Mouse (Mus musculus) gastrocnemius, postnatal 14 days (tissue): ENCODE results near the gene Ms4a4c. TPM values are rescaled to one million over a fixed set of nuclear protein-coding genes. Genes with fewer than 3 reads are reported as not detected.
"Not testable (repeated sequence)": the region's sequence is repeated elsewhere in the genome, so short reads cannot be mapped to it uniquely, and the experiment has no call there.

Experiments
- DNase-seq: peaks from one replicate; pipeline ENCODE4 v3.0.0; 2021; ENCODE audit warnings: mixed read lengths
- intact Hi-C: fragments of 180-260 bp; cut with DNase I; formaldehyde crosslinking; loops from one replicate; pipeline ENCODE4 v1.15.1; 2025; ENCODE audit warnings: low total_unique reads
- long read RNA-seq, 2 experiments: library from polyadenylated mRNA; stranded (forward); transcript quantifications; one replicate each; pipeline ENCODE4 v2.0.0; 2021
- total RNA-seq, 2 experiments: library from RNA; stranded (reverse); gene quantifications; 2 replicates each; pipeline ENCODE4 v1.2.3; 2021

Ms4a4c gene
- not detected for total RNA-seq
- long read RNA-seq, experiment 1: 0 reads
- long read RNA-seq, experiment 2: 0 reads

DNA sequence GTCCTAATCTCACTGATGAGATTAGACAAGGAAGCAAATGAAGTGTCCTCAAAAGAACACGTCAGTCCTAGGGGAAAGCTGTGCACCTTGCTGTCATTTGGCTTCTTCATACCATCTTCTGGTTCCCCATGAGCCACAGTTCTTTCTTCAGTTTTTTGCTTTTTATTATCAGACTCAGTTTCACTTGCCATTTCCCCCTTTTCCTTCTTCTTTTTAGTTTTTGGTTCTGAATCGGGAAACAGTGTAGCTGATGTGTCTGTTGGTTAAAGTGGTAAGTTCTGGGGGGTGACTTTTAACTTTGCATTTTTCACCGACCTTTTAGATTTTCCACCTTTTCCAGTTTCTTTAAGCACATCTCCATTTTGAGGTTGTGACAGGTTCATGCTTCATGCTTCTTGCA is at the start of gene Ms4a4c:
TSS of gene Ms4a4c (plus strand) at position 244 of the 400 bp plus-strand sequence.
- intact Hi-C loops: no loop called here

GRCm38 (mm10) chr19:11355730-11356129 is 48.8 kb upstream of the Ms4a4c start:
- intact Hi-C loops: no loop called here
- no peak for DNase-seq

More for the DNA sequence above, at the start of gene Ms4a4c:
- no peak for DNase-seq

DNA sequence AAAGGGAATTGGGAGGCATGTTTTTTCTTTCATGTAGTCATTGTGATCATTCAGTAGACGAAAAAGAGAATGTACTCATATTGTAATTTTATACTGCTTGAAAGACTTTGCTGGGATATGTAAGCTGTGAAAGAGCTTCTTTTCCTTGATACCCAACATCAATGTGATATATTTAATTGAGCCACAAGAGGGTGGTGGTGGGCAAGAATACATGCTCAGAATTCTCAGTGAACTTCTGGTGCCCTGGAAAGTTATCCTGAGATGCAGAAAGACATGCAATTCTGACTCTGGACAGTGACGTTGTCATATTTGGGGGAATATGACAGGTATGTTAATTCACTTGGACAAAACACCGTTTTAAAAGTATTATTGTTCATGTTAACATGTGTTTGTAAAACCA is 44.5 kb upstream of the Ms4a4c start:
- no peak for DNase-seq
- intact Hi-C loops: no loop called here

- intact Hi-C loops: no loop called here
- no peak for DNase-seq
Observed at GRCm38 (mm10) chr19:11362002-11362401, 42.6 kb upstream of the Ms4a4c start.

- no peak for DNase-seq
- intact Hi-C loops: no loop called here
Observed at GRCm38 (mm10) chr19:11368310-11368709, 36.3 kb upstream of the Ms4a4c start.

- intact Hi-C loops: no loop called here
- DNase-seq: no peak
Observed at GRCm38 (mm10) chr19:11371181-11371580, 33.4 kb upstream of the Ms4a4c start.

DNA sequence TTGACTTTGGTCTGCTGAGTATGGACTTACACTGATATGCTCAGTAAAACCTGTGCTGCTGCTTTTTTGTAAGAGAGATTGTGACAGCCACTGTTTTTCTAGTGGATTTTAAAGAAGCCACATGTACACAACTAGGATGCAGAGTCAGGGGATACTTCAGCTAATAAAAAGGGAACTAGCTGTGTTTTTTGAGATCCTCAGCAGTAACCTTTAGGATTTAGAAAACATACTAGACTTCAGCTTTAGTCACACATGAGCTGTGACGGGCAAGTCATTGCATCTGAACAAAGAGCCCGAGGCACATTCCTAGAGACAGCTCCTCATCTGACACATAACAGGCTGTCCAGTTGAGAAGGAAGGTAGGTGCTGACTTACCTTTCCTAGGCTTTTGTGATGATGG is 29.3 kb upstream of the Ms4a4c start, which contains the start of gene Ms4a4a:
TSS of gene Ms4a4a (plus strand) at position 251 of the 400 bp plus-strand sequence.
- intact Hi-C loops: no loop called here
- DNase-seq: no peak

DNA sequence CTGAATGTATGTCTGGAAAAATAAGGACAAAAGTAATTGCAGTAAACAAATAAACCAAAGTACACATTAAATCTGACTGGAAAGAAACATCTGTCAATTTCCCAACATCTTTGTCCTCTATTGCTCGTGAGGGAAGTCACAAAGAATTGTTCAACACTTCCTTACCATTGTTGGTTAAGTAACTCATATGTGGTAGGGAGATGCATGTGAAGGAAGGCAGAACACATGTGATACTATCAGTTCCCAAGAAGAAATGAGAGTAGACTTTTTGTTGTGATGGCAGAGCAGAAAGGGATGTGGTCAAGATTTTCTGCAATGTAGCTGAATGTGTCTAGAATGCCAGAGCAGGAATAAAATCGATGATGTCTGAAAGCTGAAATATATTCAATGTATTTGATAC is 28.2 kb upstream of the Ms4a4c start:
- intact Hi-C loops: no loop called here
- DNase-seq: no peak

GRCm38 (mm10) chr19:11387109-11387508 is 17.5 kb upstream of the Ms4a4c start:
- intact Hi-C loops: no loop called here
- no peak for DNase-seq

DNA sequence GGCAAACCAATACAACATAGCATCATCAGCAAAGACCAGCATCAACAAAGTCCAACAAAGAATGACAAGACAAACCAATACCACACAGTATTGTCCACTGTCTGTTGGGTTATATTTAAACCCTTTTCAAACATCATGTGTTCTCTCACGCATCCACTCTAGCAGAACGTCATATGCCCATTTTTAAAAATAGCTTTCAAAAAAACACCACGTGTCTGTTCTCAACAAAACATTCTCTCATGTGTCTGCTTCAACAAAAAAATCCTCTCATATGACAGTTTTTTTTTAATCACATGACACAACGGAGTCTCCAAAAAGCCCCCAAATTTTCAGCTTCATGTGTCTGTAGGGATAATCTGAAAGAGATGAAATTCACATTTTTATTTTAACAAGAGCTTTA is 16.9 kb upstream of the Ms4a4c start:
- DNase-seq: no peak
- intact Hi-C loops: no loop called here

DNA sequence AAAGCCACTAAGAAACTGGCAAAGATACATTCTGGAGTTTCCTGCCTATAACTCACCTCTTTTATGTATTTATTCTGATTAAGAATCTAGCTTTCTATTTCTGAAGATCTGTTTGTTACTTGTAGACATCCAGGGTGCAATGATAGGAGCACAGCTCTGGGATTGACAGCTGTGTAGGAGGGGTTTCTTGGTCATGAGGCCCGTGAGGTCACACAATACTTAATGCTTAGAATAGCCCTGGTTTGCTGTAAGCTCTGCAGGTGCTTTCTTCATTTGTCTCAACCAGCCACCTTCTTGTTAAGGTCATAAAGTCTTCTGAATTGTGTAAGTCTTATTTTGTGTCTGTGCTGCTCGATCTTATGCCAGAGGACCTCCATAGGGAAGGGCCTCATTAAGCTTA is 15.6 kb upstream of the Ms4a4c start:
- intact Hi-C loops: no loop called here
- no peak for DNase-seq

- no peak for DNase-seq
- intact Hi-C loops: no loop called here
Observed at GRCm38 (mm10) chr19:11395769-11396168, 8.8 kb upstream of the Ms4a4c start.

- intact Hi-C loops: no loop called here
- DNase-seq: no peak
Observed at GRCm38 (mm10) chr19:11407428-11407827, 2.9 kb downstream of the Ms4a4c start.

- no peak for DNase-seq
- intact Hi-C loops: no loop called here
Observed at GRCm38 (mm10) chr19:11408591-11408990, 4.0 kb downstream of the Ms4a4c start.

- intact Hi-C loops: no loop called here
- no peak for DNase-seq
Observed at GRCm38 (mm10) chr19:11411640-11412039, 7.1 kb downstream of the Ms4a4c start.

DNA sequence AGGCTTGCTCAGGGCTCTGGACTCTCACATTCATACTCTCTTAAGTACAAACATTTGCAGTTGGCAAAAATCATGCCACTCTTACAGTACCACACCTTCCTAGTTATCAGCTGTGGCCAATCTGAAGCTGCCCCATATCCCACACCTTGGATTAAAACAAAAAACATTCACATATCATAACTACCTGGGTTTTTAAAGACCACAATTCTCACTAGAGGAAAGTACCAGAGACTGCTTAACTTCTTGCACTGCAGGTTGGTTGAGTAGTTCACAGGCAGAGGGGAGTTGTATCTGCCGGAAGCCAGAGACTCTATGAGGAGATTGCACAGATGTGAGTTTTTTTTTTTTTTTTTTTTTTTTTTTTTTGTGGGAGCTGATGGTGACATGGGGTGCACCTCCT is 9.5 kb downstream of the Ms4a4c start:
- intact Hi-C loops: no loop called here
- DNase-seq: no peak

DNA sequence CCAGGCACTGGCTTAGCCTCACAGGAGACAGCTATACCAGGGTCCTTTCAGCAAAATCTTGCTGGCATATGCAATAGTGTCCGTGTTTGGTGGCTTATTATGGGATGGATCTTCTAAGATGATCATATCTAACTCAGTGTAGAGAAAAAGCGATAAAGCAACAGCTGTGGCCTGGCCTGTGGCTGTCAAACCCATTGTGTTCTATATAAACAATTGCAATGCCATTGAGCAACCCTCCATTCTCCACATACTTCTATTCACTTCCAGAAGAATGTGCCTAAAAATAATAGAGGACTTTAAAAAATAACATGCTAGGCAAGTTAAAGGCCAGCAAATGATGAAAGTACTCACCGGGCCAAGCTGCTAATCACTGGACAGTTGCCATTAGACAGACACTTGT is 11.0 kb downstream of the Ms4a4c start:
- DNase-seq: no peak
- intact Hi-C loops: no loop called here

DNA sequence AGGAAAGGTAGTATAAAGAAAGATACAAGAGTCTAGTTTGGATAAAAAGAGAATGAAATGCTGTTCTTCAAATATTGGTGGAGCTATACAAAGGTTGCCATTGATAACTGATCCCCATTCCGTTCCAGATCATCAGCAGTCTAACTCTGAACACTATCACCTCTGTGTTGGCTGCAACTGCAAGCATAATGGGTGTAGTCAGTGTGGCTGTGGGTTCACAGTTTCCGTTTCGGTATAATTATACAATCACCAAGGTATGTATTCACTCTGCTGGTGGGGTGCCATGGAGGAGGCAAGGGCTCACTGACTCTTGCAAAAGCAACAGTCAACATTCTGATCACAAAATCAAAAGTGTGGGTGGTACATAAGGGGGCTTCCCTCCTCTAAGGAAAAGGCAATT is 14.3 kb downstream of the Ms4a4c start:
- DNase-seq, intact Hi-C loops: not testable (repeated sequence)

DNA sequence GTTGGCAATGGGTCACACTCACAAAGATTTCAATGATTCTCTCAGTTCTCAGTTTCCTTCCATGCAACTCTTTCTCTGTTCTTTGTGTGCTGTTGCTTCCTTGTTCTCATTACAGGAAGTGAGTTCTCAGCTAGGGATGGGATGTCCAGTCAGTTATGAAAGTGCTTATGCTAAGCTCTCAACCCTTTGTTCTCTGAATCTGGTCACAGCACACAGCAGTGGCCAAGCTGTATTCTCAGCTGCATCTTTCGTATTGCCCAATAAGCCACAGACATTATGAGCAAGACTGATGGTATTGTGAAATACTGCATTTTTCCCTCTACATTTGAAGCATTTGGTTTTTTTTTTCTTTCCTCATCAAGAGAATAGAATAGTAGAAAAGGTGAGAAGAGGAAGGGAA is 26.6 kb downstream of the Ms4a4c start:
- intact Hi-C loops, DNase-seq: not testable (repeated sequence)

DNA sequence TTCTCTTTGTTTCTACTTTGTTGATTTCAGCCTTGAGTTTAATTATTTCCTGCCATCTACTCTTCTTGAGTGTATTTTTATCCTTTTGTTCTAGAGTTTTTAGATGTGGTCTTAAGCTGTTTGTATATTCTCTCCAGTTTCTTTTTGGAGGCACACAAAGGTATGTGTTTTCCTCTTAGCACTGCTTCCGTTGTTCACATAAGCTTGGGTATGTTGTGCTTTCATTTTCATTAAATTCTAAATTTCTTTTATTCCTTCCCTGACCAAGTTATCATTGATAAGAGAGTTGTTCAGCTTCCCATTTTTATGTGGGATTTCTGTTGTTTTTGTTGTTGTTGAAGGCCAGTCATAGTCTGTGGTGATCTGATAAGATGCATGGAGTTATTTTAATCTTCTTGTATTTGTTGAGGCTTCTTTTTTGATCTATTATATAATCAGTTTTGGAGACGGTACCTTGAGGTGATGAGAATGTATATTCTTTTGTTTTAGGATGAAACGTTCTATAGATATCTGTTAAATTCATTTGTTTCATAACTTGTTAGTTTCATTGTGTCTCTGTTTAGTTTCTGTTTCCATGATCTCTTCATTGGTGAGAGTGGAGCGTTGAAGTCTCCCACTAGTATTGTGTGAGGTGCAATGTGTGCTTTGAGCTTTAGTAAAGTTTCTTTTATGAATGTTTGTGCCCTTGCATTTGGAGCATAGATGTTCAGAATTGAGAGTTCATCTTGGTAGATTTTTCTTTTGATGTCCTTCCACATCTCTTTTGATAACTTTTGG is 30.7 kb downstream of the Ms4a4c start:
- no peak for DNase-seq
- intact Hi-C loops: no loop called here

DNA sequence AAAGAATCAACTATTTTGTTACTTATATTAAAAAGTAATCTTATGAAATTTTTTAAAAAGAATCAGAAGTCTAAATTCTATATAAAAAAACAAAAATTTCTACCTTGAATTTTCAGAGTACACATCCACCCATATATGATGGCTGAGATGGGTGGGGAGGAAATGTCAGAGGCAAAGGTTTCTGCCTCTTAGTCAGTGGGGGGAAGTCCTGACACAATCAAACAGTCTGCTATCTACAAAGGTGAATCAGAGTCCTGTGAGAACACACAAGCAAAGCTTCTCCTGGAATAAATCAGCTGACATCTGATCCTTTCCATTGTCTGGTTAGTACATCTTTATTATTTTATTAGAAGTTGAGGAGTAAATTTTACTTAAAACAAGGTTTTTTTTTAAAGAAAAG is 38.8 kb downstream of the Ms4a4c start, which contains the start of gene Ms4a4b:
TSS of gene Ms4a4b (plus strand) at position 216 of the 400 bp plus-strand sequence.
- no peak for DNase-seq
- intact Hi-C loops: no loop called here
